Mouse (Mus musculus): ENCODE data around the gene Cyp2w1. TPM values are rescaled to one million over a fixed set of nuclear protein-coding genes. Genes with fewer than 3 reads are reported as not detected.
A peak's percentile ranks its signal among the peaks of the same experiment; 100 is the strongest.

Cyp2w1 gene
- polyA plus RNA-seq, 1 experiment from 2014 or later = not detected

DNA sequence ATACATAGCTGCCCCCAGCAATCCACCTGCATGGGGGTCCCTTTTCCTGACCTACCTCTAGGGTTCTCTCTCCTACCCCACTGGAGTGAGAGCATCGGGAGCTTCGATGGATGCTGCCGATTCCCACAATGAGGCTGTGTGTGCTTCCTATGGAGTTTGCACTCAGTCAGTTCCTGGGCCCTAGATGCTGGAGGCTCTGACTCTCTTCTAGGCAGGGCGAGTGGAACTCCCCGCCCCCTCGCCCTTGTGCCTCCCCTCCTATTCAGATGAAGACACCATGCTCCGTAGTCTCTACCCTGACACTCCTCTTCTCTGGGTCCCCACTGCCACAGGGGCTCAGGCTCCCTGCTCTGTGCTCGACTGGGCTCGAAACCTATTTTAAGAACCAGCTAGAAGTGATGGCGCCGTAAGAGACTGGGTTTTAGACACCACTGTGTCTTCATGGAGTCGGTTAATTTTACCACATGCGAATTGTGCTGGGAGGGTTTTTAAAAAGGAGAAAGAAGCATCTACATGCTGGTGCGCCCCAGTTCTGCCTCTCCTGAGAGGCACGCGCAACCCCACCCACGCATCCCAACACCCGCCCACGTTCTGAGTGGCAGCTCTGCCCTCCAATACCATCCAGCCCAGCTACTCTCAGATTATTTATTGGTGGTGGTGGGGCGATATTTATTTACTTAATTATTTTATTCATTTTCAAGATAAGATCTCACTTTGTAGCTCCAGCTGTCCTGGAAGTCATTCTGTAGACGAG, 34.5 kb upstream of the Cyp2w1 start:
- H3K36me3 ChIP-seq (ENCODE audit: control insufficient read depth, insufficient read depth, low read length) = no peaks in the 10 kb centered on the region
- no peak for ATAC-seq (ENCODE audit: low FRiP score, low TSS enrichment)
- no peak overlapping the region for H3K4me2 ChIP-seq (replicated peaks; ENCODE audit: low read depth, low read length)
- no peak overlapping the region for H3K4me3 ChIP-seq (ENCODE audit: low read length)
- H3K27me3 ChIP-seq (ENCODE audit: control insufficient read depth, insufficient read depth, low read length) = 0 out of 2 replicates have a peak, but pooled peaks cover 2% of the 10 kb centered on the region
- no peaks in the 10 kb centered on the region for H3K9me3 ChIP-seq (ENCODE audit: control insufficient read depth, low read length)
- no peak overlapping the region for H3K9ac ChIP-seq (ENCODE audit: low read depth, low read length)
- 62% methylated on average over 21 of the region's 21 CpGs for WGBS
- 0 out of 2 replicates have a peak overlapping the region, but pooled peaks have one; percentile 11 for H3K27ac ChIP-seq (ENCODE audit: low read depth, low read length)
- no peaks in the 10 kb centered on the region for H3K4me1 ChIP-seq (ENCODE audit: control insufficient read depth, insufficient read depth, low read length)

GRCm38 (mm10) chr5:139320424-139320823, 32.0 kb upstream of the Cyp2w1 start:
- no peak for ATAC-seq (ENCODE audit: low FRiP score, low TSS enrichment)
- no peak overlapping the region for H3K4me3 ChIP-seq (ENCODE audit: low read length)
- no peak overlapping the region for H3K27ac ChIP-seq (ENCODE audit: low read depth, low read length)
- no peak overlapping the region for H3K4me2 ChIP-seq (replicated peaks; ENCODE audit: low read depth, low read length)
- no peaks in the 10 kb centered on the region for H3K9me3 ChIP-seq (ENCODE audit: control insufficient read depth, low read length)
- H3K9ac ChIP-seq (ENCODE audit: low read depth, low read length) = no peak overlapping the region
- H3K27me3 ChIP-seq (ENCODE audit: control insufficient read depth, insufficient read depth, low read length) = peaks cover 21% of the 10 kb centered on the region
- no peaks in the 10 kb centered on the region for H3K36me3 ChIP-seq (ENCODE audit: control insufficient read depth, insufficient read depth, low read length)
- peaks cover 8% of the 10 kb centered on the region; the same call in 1 of the 2 replicates for H3K4me1 ChIP-seq (ENCODE audit: control insufficient read depth, insufficient read depth, low read length)
- WGBS = 75% methylated on average over 7 of the region's 7 CpGs

DNA sequence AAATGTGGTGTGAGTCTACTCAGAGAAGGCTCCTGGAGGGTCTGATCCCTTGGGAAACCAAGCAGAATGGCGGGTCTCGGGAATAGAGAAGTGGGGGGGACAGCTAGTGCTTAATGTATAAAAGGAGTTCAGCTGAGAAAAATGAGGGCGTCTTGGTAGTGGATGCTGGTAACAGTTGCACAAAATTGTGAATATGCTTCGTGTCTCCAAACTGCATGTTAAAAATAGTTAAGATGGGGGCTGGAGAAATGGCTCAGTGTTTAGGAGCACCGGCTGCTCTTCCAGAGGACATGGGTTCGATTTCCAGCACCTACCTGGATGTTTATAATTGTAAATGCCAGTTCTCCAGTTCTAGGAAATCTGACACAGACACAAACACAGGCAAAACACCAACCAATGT, 31.1 kb upstream of the Cyp2w1 start:
- no peak overlapping the region for H3K4me2 ChIP-seq (replicated peaks; ENCODE audit: low read depth, low read length)
- WGBS = 83% methylated on average over 6 of the region's 6 CpGs
- H3K27me3 ChIP-seq (ENCODE audit: control insufficient read depth, insufficient read depth, low read length) = peaks cover 30% of the 10 kb centered on the region

GRCm38 (mm10) chr5:139323260-139323924, 29.0 kb upstream of the Cyp2w1 start:
- Histone ChIP-seq H3K4me3 (ENCODE audit: low read length) (no peak overlapping the region), H3K27ac (ENCODE audit: low read depth, low read length) (no peak overlapping the region), H3K4me1 (ENCODE audit: control insufficient read depth, insufficient read depth, low read length) (peaks cover 8% of the 10 kb centered on the region; the same call in 1 of the 2 replicates), H3K36me3 (ENCODE audit: control insufficient read depth, insufficient read depth, low read length) (no peaks in the 10 kb centered on the region), H3K4me2 (replicated peaks; ENCODE audit: low read depth, low read length) (no peak overlapping the region), H3K9me3 (ENCODE audit: control insufficient read depth, low read length) (no peaks in the 10 kb centered on the region), H3K27me3 (ENCODE audit: control insufficient read depth, insufficient read depth, low read length) (peaks cover 32% of the 10 kb centered on the region), H3K9ac (ENCODE audit: low read depth, low read length) (no peak overlapping the region)
- ATAC-seq (ENCODE audit: low FRiP score, low TSS enrichment) = no peak
- 78% methylated on average over 9 of the region's 9 CpGs for WGBS

More for the DNA sequence above, 31.1 kb upstream of the Cyp2w1 start:
- Histone ChIP-seq H3K36me3 (ENCODE audit: control insufficient read depth, insufficient read depth, low read length) (no peaks in the 10 kb centered on the region), H3K27ac (ENCODE audit: low read depth, low read length) (no peak overlapping the region), H3K4me1 (ENCODE audit: control insufficient read depth, insufficient read depth, low read length) (peaks cover 8% of the 10 kb centered on the region; the same call in 1 of the 2 replicates), H3K9me3 (ENCODE audit: control insufficient read depth, low read length) (no peaks in the 10 kb centered on the region), H3K9ac (ENCODE audit: low read depth, low read length) (no peak overlapping the region), H3K4me3 (ENCODE audit: low read length) (no peak overlapping the region)
- ATAC-seq (ENCODE audit: low FRiP score, low TSS enrichment) = no peak

DNA sequence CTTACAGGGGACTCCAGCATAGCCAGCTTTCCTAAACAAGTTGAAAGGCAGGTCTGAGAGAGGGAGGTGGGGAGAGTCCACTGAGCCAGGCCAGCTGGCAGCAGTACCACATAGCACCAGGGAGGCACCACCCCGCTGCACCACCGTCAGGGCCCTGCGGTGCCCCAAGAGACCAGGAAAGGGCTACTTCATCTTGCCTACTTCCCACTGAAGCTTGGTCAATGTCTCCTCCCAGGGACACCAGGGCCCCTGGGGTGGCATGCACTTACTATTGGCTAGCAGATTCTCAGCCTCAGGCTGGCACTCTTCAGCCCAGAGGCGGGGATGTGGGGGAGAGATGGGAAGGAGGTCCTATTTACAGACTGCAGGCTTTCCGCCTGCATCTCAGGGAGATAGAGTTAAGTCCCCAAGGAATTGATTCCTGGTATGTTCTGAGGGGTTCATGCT, 28.3 kb upstream of the Cyp2w1 start:
- H3K4me1 ChIP-seq (ENCODE audit: control insufficient read depth, insufficient read depth, low read length) = peaks cover 8% of the 10 kb centered on the region; the same call in 1 of the 2 replicates
- H3K9ac ChIP-seq (ENCODE audit: low read depth, low read length) = no peak overlapping the region
- no peak overlapping the region for H3K27ac ChIP-seq (ENCODE audit: low read depth, low read length)
- no peaks in the 10 kb centered on the region for H3K9me3 ChIP-seq (ENCODE audit: control insufficient read depth, low read length)
- H3K4me3 ChIP-seq (ENCODE audit: low read length) = no peak overlapping the region
- H3K27me3 ChIP-seq (ENCODE audit: control insufficient read depth, insufficient read depth, low read length) = peaks cover 32% of the 10 kb centered on the region
- ATAC-seq (ENCODE audit: low FRiP score, low TSS enrichment) = no peak
- 57% methylated on average over 5 of the region's 5 CpGs for WGBS
- no peaks in the 10 kb centered on the region for H3K36me3 ChIP-seq (ENCODE audit: control insufficient read depth, insufficient read depth, low read length)
- peak overlapping the region; percentile 98; the same call in 1 of the 2 replicates for H3K4me2 ChIP-seq (replicated peaks; ENCODE audit: low read depth, low read length)

GRCm38 (mm10) chr5:139324691-139325394, 27.6 kb upstream of the Cyp2w1 start:
- Histone ChIP-seq H3K9me3 (ENCODE audit: control insufficient read depth, low read length) (no peaks in the 10 kb centered on the region), H3K9ac (ENCODE audit: low read depth, low read length) (peak overlapping the region; percentile 69), H3K4me1 (ENCODE audit: control insufficient read depth, insufficient read depth, low read length) (peaks cover 8% of the 10 kb centered on the region; the same call in 1 of the 2 replicates), H3K4me2 (replicated peaks; ENCODE audit: low read depth, low read length) (peak overlapping the region; percentile 98), H3K4me3 (ENCODE audit: low read length) (peak overlapping the region; percentile 59), H3K36me3 (ENCODE audit: control insufficient read depth, insufficient read depth, low read length) (no peaks in the 10 kb centered on the region), H3K27me3 (ENCODE audit: control insufficient read depth, insufficient read depth, low read length) (peaks cover 32% of the 10 kb centered on the region), H3K27ac (ENCODE audit: low read depth, low read length) (no peak overlapping the region)
- ATAC-seq (ENCODE audit: low FRiP score, low TSS enrichment) = peak; percentile 41; the same call in 1 of the 2 replicates
- WGBS = 2% methylated on average over 42 of the region's 62 CpGs

DNA sequence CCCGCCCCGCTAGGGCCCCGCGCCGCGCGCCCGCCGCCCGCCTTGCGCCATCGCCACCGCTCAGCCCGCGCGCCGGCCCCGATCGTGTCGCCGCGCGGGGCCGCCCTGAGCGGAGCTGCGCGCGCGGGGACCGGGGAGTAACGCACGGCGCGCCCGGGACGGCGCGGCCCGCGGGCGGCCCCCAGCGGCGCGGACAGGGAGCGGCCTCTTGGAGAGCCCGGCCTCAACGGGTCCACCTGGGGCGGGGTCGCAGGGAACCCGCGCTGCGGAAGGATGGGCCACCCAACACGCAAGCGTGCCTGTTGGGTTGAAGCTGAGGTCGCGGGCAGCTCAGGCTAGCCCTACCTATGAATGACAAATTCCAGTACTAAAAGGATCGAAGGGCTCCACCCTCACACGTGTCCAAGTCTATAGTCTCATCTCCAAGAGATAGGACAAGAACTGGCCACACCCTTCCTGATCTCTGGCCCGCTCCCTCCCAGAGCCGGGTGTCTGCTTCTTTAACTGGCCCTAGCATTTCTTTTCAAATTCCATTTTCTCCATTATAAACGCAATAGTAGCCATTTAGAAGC, 26.9 kb upstream of the Cyp2w1 start, which contains the start of gene Adap1:
Gene Adap1, minus strand, starts transcription at position 228 of the 572 bp plus-strand sequence.
- H3K27ac ChIP-seq (ENCODE audit: low read depth, low read length) = no peak within 1 kb of the TSS
- peak; percentile 83 for ATAC-seq (ENCODE audit: low FRiP score, low TSS enrichment)
- WGBS = 3% methylated on average over 49 of the region's 61 CpGs
- peak within 1 kb of the TSS; percentile 59 for H3K4me3 ChIP-seq (ENCODE audit: low read length)
- peaks cover 8% of the 10 kb centered on the region; the same call in 1 of the 2 replicates for H3K4me1 ChIP-seq (ENCODE audit: control insufficient read depth, insufficient read depth, low read length)
- H3K9ac ChIP-seq (ENCODE audit: low read depth, low read length) = peak within 1 kb of the TSS; percentile 69
- H3K36me3 ChIP-seq (ENCODE audit: control insufficient read depth, insufficient read depth, low read length) = no peaks in the 10 kb centered on the region
- H3K4me2 ChIP-seq (replicated peaks; ENCODE audit: low read depth, low read length) = peak within 1 kb of the TSS; percentile 98
- H3K9me3 ChIP-seq (ENCODE audit: control insufficient read depth, low read length) = no peaks in the 10 kb centered on the region
- peaks cover 32% of the 10 kb centered on the region for H3K27me3 ChIP-seq (ENCODE audit: control insufficient read depth, insufficient read depth, low read length)

DNA sequence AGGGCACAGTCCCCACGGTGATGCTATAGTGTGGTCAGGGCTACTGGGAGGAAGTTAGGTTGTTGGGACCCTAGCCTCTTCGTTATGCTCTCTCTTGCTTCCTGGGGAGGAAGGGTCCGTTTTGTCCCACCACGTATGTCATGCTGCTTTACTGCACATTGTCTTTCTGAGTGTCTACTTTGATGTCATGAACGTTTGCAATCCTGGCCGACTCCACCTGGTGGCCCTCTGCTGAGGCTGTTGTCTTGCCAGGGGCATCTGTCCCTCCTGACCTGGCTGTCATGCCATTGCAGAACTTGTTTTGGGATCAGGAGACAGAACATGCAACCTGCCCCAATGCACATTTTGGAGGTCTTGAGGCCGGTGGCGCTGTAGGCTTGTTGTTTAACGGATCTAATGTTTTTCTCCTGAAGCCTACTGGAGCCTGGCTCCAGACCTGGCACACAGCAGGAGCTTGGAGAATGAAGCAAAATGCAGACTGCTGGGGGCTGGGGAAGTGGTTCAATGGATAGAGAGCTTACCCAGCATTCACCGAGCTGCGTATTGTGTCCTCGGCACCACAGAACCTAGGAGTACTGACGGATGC, 26.2 kb upstream of the Cyp2w1 start:
- Histone ChIP-seq H3K4me3 (ENCODE audit: low read length) (no peak overlapping the region; the same call in 1 of the 2 replicates), H3K27me3 (ENCODE audit: control insufficient read depth, insufficient read depth, low read length) (peaks cover 32% of the 10 kb centered on the region), H3K9me3 (ENCODE audit: control insufficient read depth, low read length) (no peaks in the 10 kb centered on the region), H3K9ac (ENCODE audit: low read depth, low read length) (no peak overlapping the region), H3K4me2 (replicated peaks; ENCODE audit: low read depth, low read length) (no peak overlapping the region), H3K4me1 (ENCODE audit: control insufficient read depth, insufficient read depth, low read length) (peaks cover 8% of the 10 kb centered on the region; the same call in 1 of the 2 replicates), H3K27ac (ENCODE audit: low read depth, low read length) (no peak overlapping the region), H3K36me3 (ENCODE audit: control insufficient read depth, insufficient read depth, low read length) (no peaks in the 10 kb centered on the region)
- no peak for ATAC-seq (ENCODE audit: low FRiP score, low TSS enrichment)
- WGBS = 68% methylated on average over 13 of the region's 13 CpGs

All from kidney, embryonic 14.5 days (tissue).